Mouse (Mus musculus): ENCODE results near the gene Mael.

The Mael gene

DNA sequence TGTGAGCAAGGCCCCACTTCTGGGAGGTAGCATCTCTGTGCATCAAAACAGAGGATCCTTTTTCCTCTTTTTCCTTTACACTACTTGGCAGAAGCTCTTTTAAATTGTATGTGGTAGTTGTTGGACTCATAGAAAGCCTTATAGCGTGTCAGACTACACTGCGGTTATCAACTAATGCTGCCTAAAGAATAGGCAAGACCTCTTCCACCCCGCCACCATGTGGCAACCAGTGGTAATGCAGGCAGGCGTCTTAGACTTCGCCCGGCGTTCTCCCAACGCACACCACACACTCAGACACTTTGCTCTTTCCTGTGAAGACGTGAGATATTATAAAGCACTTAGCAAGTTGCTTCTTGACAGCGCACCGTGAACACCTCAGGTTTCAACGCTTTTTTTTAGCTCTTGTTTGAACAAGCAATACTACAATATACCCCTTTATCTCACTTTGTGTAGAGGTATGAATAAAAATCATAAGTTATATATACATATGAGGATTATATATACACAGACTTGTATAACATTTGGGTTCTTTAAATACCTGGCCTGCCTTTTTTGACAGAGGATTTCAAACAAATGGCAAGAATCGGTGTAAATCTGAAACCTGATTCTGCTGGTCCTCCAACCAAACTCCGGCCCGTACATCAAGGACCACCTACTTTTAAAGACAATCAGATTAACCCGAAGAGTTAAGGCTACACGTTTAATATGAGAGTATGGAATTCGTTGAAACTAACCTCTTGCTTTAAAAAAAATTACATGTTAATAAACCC lies 85.0 kb downstream of the Mael start:
- DNase-seq = peak; percentile 96 to 99

- peak in 1 of 2 experiments; percentile 1 for DNase-seq
Observed at GRCm38 (mm10) chr1:166152034-166152433, 86.5 kb downstream of the Mael start.

- DNase-seq = peak in 1 of 2 experiments; percentile 10
Observed at GRCm38 (mm10) chr1:166151341-166151740, 87.2 kb downstream of the Mael start.

Data from cerebellum, postnatal 10 days (tissue).